Mouse (Mus musculus) mouse embryonic stem cell (cell line): ENCODE data around the gene Tsga13.

ENCODE experiments used
- in situ Hi-C, 2 experiments: fragments of 300-500 bp; cut with MboI; formaldehyde crosslinking; loops; 1 replicate in 1 of 2; 3 replicates in 1 of 2; pipeline ENCODE4 v1.14.3; 2019 to 2020; ENCODE audit warnings: low sequenced_read_pairs in 2 of 2, low pct_unique_long_range_greater_than_20kb in 1 of 2, mixed read lengths in 1 of 2; ENCODE audit not compliant: unreplicated experiment in 1 of 2

Tsga13 gene

DNA sequence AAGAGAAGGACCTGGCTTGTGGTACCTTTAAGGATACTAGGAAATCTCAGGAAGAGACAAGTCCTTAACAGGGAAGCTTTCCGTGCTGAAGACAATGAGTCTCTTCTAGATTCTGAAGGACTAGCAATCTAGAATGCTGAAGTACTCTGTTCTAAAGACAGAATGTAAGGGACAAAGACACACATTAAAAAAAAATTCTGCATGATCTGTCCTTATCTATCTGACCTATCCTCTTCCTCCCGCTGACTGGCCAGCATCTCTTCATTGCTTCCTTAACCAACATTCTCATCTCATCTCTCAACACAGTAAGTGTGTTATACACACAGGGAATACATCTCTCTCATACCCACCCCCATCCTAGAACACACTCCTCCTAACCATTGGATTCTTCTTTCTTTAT, at the start of gene Tsga13:
Tsga13 (minus strand) TSS at position 101 of the 400 bp plus-strand sequence.
- in situ Hi-C loops: no loop called here

DNA sequence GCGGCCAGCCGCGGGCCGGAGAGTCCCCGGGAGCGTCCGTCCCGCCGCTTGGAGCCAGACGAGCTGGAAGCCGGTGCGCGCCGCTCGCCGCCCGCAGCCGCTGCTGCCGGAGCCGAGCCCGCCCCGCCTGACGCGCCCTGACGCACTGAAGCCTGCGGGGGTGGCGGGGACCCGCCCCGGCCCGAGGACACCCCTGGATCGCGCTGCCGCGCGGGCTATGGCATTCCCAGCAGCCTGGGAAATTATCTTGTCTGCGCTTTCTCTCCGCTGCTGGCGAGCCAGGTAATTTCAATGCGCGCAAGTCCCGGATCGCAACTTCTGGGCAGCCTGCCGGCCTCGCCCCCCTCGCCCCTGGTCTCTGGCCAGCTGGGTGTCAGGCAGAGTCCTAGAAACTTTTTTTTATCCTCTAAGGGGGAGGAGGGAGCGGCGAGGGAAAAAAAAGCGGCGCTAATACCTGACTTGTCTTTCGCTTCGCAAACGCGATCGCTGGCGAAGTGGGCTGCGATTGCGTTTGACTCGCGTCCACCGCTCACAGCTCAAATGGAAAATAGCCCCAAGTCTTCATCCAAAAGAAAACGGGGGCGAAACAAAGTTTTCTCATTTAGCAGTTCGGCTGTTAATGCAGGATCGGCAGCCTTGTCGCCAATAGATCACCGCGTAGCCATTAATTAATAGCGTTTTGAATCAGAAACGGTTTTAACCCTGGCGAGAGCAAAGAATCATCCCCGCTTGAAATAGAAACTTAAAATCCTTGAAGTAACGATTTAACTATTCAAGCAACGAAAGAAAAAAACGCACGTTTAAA, 43.6 kb upstream of the Tsga13 start, which contains the start of gene Klf14:
Klf14 (minus strand) TSS at position 343 of the 805 bp plus-strand sequence.
- in situ Hi-C loops: no loop called here

DNA sequence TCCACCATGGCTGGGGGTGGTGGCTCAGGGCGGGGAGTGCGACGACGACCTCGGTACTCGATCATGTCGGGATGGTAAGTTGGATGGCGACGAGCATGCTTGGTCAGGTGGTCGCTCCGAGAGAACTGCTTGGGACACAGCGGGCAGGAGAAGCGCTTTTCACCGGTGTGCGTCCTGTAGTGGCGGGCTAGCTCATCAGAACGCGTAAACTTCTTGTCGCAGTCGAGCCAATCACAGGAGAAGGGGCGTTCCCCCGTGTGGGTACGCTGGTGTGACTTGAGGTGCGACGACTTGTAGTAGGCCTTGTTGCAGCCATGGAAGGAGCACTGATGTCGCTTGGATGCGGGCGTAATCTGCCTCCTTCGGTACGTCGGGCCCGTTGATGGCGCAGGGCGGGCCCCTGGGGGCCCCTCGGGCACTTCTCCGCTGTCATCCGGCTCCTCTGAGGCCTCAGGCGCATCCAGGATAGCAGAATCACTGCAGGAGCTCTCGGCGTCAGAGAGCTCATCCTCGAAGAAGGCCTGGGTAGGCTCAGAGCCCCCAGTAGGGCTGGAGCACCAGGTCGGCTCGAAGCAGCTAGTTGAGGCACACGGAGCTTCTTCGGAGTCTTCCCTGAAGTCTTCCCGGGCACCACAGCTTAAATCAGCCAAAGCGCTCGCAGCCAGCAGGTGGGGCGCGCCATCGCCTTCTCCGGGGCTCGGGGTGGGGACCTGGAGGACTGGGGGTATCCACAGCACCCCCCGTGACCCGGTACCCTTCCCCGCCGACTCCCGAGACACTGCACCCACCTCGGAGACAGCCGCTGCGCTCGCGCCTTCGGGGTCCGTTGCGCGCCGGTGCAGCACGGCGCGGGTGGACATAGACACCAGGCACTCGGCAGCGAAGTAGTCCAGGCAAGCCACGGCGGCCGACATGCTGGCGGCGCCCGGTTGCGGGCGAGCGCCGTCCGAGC, 42.7 kb upstream of the Tsga13 start:
- in situ Hi-C loops: no loop called here

DNA sequence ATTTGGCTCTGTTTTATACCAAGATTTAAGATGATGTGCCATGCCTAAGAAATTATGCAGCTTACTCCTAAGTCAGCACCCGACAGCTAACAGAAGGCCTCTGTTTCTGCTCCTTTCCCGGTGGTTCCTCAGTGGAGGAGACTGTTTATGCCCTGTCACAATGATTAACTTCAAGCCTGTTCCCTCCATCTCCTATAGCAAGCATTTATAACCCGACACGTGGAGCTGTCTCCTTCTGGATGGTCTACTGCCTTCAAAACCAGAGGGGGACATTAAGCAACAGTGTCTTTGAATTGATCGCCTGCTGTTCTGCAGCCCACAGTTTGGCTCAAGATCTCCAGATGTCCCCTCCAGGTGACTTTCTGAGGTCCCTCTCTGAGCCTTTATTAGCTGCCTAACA, 23.9 kb upstream of the Tsga13 start:
- in situ Hi-C loops: no loop called here

DNA sequence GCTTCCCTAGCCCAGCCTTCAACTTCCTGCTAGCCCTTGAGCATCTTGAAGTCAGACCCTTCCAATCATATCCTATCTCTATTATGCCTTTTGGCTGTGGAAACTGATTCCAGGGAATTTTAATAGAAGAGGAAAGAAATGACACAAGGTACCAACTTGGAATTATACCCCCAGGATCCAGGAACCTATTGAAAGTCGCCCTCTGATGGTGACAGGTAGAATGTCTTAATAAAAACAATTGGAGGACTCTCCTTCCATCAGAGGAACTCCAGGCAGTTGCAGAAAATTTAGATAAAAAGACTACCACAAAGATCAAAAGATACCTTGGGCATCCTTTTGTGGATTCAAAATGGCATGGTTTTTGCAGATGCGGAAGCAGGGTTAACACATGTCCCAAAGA, 7.4 kb upstream of the Tsga13 start:
- in situ Hi-C loops: no loop called here

DNA sequence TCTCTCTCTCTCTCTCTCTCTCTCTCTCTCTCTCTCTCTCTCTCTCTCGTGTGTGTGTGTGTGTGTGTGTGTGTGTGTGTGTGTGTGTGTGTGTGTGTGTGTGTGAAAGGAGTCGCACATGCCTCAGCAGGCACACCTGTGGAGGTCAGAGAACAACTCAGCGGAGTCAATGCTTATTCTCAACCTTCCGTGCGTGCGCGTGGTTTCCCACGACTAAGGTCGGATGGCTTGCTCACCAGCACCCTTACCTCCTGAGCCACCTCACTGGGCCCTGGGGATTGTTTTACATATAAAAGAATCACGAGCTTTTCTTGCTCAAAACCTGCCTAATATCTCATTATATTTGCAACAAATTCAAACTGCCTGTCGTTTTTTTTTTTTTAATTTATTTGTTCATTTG, 6.5 kb upstream of the Tsga13 start:
- in situ Hi-C loops: no loop called here

DNA sequence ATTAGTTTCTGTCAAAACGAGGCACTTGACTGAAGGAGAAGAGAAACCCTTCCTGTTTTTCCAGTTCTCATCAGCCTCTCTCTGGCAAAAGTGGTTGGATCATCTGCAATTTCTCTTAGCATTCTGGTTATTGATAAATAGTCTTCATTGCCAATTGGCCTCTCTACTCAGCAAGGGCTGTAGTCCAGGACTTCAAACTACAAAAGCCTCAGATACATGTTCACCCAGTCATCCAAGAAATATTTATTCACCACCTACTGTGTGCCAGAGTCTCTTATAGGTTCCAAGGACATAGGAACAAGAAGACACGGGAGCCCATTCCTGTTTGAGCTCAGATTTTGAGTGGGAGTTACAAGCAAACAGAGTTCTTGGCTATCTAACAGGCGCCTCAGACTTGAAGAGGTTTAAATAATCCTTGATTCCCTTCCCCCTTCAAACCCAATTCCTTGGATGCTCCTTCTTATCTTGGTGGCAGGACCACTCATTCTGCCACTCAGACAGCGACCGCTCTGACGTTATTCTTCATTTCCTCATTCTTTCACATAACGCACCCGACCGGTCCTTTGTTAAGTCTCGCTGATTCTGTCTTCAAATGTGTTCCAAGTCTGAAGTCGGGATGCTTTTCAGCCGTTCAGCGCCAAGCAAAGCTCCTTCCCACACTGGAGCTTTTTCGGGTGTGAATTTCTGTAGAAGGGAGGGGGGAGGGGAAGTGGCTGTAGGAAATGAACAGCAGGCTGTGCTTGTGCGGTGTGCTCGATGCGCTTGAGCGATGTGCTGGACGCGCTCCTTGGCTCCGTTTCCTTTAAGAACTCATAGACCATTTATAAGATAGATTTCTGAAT, 5.7 kb upstream of the Tsga13 start:
- in situ Hi-C loops: no loop called here

DNA sequence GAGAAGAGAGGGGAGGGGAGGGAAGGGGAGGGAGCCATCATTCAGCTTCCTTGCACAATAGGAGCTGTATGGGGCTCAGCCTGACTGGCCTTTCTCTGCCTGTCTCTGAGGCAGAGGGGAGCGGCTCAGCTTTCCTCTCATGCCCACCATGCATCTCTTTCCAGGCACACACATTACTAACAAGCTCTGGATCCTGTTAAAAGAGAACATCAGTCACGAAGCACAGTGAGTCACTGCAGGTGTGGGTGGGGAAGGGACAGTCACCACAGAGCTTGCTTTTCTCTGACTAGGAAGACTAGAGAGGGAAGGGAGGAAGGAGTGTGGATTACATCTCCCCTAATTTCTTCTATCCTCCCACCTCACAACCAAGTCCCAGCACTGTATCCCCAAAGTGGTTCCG, 7.4 kb downstream of the Tsga13 start:
- in situ Hi-C loops: no loop called here

DNA sequence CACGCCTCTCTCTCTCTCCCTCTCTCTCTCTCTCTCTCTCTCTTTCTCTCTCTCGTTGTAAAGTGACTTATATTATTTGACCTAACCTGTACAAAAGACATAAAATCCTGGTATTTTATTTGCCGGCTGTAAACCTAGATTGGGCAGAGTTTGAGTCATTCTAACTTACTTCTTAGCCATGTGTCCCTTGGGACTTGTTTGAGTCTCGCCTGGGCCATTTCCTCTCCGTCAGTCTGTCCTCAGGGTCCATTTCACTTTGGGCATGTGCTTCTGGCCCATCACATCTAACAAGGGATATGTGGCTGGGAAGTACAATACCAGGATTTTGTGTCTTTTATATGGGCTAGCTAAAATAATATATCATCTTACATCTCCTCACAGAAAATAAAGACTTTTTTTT, 10.5 kb downstream of the Tsga13 start:
- in situ Hi-C loops: no loop called here

DNA sequence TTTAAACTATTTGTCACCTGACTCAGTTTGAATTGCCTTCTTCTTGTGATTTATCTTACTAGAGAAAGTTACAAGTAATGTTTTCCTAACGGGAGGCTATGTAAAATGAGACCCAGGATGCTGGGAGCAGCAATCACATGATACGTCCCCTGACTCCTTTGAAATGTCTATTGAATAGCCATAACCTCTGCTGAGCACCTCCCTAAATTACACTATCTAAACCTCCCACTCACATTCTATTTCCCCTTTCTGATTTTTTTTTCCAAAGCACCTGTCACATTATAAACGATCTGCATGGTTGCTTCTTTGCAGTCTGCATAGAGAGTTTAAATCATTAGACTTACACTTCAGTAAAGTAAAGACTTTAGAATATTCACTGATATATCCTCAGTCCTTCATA, 11.3 kb downstream of the Tsga13 start:
- in situ Hi-C loops: no loop called here

DNA sequence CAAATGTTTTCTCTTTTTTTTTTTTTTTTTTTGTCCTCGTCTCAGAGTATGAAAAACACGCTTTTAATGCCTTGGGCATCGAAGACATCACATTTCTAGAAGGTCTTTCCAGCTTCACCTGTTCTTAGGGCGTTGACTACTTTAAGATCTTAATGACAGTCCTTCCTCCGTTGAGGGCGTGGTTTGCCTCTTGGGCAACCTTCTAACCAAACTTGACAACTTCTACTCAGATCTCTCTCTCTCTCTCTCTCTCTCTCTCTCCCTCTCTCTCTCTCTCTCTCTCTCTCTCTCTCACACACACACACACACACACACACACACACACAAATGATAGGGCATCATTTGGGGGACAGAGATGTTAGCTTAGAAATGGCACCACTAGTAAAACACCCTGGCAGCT, 17.9 kb downstream of the Tsga13 start:
- in situ Hi-C loops: no loop called here

DNA sequence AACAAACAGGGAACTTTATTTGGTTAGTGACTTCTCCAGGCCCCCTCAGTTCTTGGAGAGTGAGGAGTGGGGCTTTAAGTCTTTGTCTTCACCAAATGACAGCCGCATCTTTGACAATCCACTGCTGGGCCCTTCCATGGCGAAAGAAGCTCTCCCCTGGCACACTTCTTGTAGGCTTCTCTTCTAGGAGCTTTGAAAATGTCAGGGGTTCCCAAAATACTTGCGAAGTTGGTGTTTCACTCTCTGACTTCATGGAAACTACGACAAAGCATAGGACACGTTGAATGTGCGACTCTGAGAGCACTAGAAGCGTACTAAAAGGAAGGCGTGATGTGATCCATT, 18.4 kb downstream of the Tsga13 start:
- in situ Hi-C loops: no loop called here

DNA sequence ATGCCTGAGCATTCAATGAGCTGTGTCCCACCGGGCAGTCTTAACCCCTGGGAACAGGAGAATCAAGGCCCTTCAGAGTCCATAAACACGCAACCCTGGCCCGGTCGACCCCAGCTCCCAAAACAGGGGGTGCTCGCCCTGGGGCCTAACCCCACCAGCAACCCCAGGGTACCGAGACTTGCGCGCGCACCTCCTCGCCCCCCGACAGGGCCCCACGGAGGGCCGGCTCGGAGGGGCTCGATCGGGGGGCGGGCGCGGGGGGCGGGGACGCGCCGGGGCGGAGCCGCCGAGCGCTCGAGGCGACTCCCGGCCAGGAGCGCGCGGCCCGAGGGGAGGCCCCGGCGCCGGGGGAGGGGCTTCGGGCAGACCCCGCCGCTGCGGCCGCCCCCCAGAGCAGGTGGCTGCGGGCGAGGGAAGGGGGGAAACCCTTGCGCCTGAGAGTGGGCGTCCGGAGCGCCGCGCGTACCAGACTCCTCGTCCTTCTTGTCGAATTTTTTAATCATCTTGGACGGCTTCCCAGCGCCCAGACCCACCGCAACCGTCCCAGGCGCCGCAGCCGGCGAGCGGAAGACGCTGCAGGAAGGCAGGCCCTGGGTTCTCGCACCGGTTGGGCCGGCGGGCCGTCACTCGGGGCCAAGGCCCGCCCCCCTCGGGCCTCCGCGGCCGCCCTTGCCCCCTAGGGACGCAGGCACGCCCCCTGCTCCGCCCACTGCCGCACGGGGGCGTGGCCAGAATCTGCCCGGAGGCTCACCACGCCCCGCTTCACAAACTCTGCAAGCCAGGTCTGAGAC, 19.0 kb downstream of the Tsga13 start, which contains the start of gene Copg2:
Copg2 (minus strand) TSS at position 600 of the 791 bp plus-strand sequence.
- in situ Hi-C loops: no loop called here

DNA sequence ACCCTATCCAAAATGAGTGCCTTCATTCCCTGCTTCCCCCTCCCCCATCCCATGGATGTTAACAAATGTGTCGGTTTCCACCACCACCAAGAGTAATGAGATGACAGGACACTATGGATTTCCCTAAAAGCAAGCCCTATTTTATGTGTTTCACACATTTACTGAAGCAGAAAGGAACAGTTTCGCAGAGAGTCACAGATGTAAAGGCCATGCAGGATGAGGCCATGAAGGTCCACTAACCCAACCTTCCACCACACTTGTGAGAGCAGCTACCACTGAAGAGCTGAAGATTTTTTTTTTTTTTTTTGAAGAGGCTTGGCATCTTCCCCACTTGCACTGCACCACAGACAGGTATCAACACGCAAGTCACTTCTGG, 19.6 kb downstream of the Tsga13 start:
- in situ Hi-C loops: no loop called here

DNA sequence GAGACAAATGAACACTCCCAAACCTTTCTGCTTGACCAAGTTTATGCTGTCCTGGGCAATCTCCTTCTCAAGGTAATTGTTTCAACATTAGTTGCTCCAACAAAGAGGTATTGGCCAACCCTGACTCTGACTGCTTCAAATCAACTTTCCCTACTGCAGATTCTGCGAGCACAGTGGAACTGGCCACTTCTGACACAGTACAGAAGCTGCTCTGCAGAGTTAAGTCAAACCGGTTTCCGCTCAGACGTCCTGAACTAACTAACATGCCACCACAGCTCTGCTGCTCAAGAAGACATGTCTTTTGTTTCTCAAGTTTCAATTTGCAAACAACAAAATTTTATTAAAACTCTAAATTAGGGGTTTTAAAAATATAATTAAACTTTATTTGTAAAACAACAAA, 22.3 kb downstream of the Tsga13 start:
- in situ Hi-C loops: no loop called here

DNA sequence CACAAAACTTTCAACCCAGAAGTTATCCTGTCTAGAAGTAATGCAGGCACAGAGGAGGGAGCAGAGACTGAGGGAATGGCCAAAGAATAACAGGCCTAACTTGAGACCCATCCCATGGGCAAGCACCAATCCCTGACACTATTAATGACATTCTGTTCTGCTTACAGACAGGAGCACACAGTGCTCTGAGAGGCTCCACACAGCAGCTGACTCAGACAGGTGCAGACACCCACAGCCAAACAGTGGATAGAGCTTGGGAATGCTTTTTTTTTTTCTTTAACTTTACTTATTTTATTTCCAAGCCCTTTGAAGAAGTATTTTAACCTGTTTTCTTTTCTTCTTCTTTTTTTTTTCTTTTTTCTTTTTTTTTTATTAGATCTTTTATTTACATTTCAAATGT, 23.6 kb downstream of the Tsga13 start:
- in situ Hi-C loops: no loop called here

DNA sequence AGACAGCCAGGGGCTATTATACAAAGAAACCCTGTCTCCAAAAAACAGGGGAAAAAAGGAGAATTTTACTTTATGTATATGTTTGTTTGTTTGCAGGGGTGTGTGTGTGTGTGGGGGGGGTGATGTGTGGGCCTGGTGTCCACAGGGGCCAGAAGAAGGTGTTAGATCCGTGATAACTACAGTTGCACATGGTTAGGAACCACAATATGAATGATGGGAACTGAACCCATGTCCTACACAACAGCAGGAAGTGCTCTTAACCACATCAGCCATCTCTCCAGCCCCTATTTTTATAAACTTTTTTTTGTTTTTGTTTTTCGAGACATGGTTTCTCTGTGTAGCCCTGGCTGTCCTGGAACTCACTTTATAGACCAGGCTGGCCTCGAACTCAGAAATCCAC, 30.5 kb downstream of the Tsga13 start:
- in situ Hi-C loops: no loop called here

DNA sequence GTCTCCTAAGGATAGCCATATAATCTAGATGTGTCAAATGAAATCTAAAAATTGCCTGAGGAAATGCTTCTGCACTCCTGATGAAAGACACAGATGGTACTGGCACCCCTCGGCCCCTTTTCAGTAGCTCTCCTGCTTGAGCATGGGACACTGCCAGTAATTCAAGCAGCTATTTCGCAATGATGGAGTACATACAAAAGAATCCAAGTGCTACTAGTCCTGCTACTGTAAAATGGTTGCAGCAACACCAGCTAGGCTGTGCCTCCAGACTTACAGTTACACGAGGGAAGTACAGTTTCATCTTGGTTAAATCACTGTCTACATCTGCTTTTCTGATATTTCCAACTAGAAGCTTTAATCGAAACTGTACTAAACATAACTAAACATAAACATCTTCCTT, 31.9 kb downstream of the Tsga13 start:
- in situ Hi-C loops: no loop called here
